Mouse (Mus musculus) ES-E14 (cell line): Measurements from ENCODE around the gene Wsb1. TPM values are rescaled to one million over a fixed set of nuclear protein-coding genes. Genes with fewer than 3 reads are reported as not detected.

Experiments
- DNase-seq: peaks from one replicate; pipeline ENCODE4 v3.0.0-alpha.2; 2013; ENCODE audit warnings: low read depth, low spot score
- H3K27ac ChIP-seq: 2 replicates; pipeline ENCODE4 v1.5.1; 2012; ENCODE audit warnings: low read depth, mild to moderate bottlenecking, low read length, moderate library complexity, mixed read lengths; ENCODE audit not compliant: poor library complexity, insufficient read depth, severe bottlenecking
- H3K36me3 ChIP-seq: 2 replicates; pipeline ENCODE4 v1.6.1; 2012; ENCODE audit warnings: mild to moderate bottlenecking, low read length, moderate library complexity, mixed read lengths; ENCODE audit not compliant: control insufficient read depth, poor library complexity, insufficient read depth, severe bottlenecking
- H3K4me1 ChIP-seq, 2 experiments: fragments of 150-350 bp in 1 of 2; sonication (generic) in 1 of 2; 2 replicates each; pipeline ENCODE4 v1.6.1; 2012; ENCODE audit warnings: low read length in 2 of 2, mild to moderate bottlenecking in 1 of 2, mixed read lengths in 1 of 2; ENCODE audit not compliant: control insufficient read depth in 2 of 2, insufficient read depth in 2 of 2, poor library complexity in 1 of 2
- H3K4me3 ChIP-seq, 2 experiments: fragments of 150-350 bp in 1 of 2; sonication (generic) in 1 of 2; 2 replicates each; pipeline ENCODE4 v1.5.1; 2012; ENCODE audit warnings: low read length in 2 of 2, low read depth in 1 of 2, mild to moderate bottlenecking in 1 of 2, mixed read lengths in 1 of 2; ENCODE audit not compliant: insufficient read depth in 1 of 2, poor library complexity in 1 of 2, severe bottlenecking in 1 of 2
- H3K9ac ChIP-seq: 2 replicates; pipeline ENCODE4 v1.6.1; 2012; ENCODE audit warnings: low read depth, mild to moderate bottlenecking, low read length, mixed read lengths; ENCODE audit not compliant: poor library complexity, insufficient read depth, severe bottlenecking
- H3K9me3 ChIP-seq: fragments of 150-350 bp; sonication (generic); 2 replicates; pipeline ENCODE4 v1.6.1; 2012; ENCODE audit warnings: low read depth, mild to moderate bottlenecking, low read length; ENCODE audit not compliant: control insufficient read depth, insufficient read depth
- CHD2 ChIP-seq: IDR thresholded peaks from 2 replicates; pipeline ENCODE4 v1.6.1; 2014; ENCODE audit warnings: mild to moderate bottlenecking, low read depth, low read length, inconsistent platforms
- HCFC1 ChIP-seq: IDR thresholded peaks from 2 replicates; pipeline ENCODE4 v1.6.1; 2012; ENCODE audit warnings: low read length, inconsistent platforms, borderline replicate concordance; ENCODE audit not compliant: insufficient read depth
- MAFK ChIP-seq: IDR thresholded peaks from 2 replicates; pipeline ENCODE4 v1.6.1; 2014; ENCODE audit warnings: mild to moderate bottlenecking, low read depth, low read length, inconsistent platforms; ENCODE audit not compliant: insufficient read depth
- ZC3H11A ChIP-seq: IDR thresholded peaks from 2 replicates; pipeline ENCODE4 v1.6.1; 2012; ENCODE audit warnings: low read depth, mild to moderate bottlenecking, inconsistent platforms, low read length, borderline replicate concordance
- ZNF384 ChIP-seq: IDR thresholded peaks from 2 replicates; pipeline ENCODE4 v1.6.1; 2012; ENCODE audit warnings: low read depth, low read length, inconsistent platforms
- in situ Hi-C, 2 experiments: fragments of 600-800 bp; cut with MboI; formaldehyde crosslinking; loops; one replicate each; pipeline ENCODE4 v1.15.1; 2025; ENCODE audit warnings: low sequenced_read_pairs in 2 of 2, inconsistent platforms in 1 of 2; ENCODE audit not compliant: unreplicated experiment in 2 of 2
- total RNA-seq: library from RNA; depleted of rRNA; stranded (reverse); fragments of 300-350 nt; gene quantifications from 2 replicates; pipeline ENCODE4 v1.2.3, GENCODE M21; 2012

Gene Wsb1
- total RNA-seq, 1 experiment, result 75.5 TPM

DNA sequence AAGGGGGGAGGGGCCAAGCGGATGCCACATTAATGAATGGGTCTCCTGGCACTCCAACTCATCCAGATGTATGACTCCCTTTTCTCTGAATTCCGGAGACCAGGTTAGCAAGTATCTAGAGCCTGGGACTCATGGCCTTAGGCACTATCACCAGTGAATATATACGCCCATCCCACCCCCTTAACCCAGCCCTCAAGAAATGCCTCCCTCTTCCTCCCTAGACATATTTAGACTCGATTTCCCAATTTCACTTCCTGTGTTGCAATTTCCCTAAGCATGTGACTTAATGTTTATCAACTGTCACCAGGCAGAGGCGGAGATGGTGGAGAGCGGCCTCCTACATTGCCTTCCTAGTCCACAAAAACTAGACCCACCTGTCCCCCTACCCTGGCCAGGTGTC, 33.0 kb upstream of the Wsb1 start:
- Histone ChIP-seq H3K36me3 (no peaks in the 10 kb centered on the region), H3K9ac (no peak overlapping the region), H3K27ac (no peak overlapping the region), H3K9me3 (no peaks in the 10 kb centered on the region), H3K4me3 (no peak overlapping the region), H3K4me1 (peaks cover 0 to 11% of the 10 kb centered on the region in 2 experiments; a peak in 2 of 4 replicates)
- no peak for DNase-seq
- in situ Hi-C loops, result no loop called here
- TF ChIP-seq ZNF384 (no peak), MAFK (no peak), CHD2 (no peak), HCFC1 (no peak), ZC3H11A (no peak)

GRCm38 (mm10) chr11:79286305-79286799, 31.9 kb upstream of the Wsb1 start:
- in situ Hi-C loops, result no loop called here
- no peak for DNase-seq
- Histone ChIP-seq H3K9ac (no peak overlapping the region), H3K4me3 (no peak overlapping the region), H3K36me3 (no peaks in the 10 kb centered on the region), H3K27ac (no peak overlapping the region), H3K9me3 (no peaks in the 10 kb centered on the region), H3K4me1 (peaks cover 0 to 7% of the 10 kb centered on the region in 2 experiments; a peak in 2 of 4 replicates)
- TF ChIP-seq ZNF384, result no peak
- no peak for TF ChIP-seq ZC3H11A
- no peak for TF ChIP-seq MAFK
- TF ChIP-seq CHD2, result no peak
- TF ChIP-seq HCFC1, result no peak

GRCm38 (mm10) chr11:79283350-79284030, 29.0 kb upstream of the Wsb1 start:
- Histone ChIP-seq H3K4me3 (no peak overlapping the region), H3K27ac (no peak overlapping the region), H3K9me3 (no peaks in the 10 kb centered on the region), H3K9ac (no peak overlapping the region), H3K36me3 (no peaks in the 10 kb centered on the region), H3K4me1 (peaks cover 0 to 3% of the 10 kb centered on the region in 2 experiments; a peak in 2 of 4 replicates)
- no peak for TF ChIP-seq CHD2
- TF ChIP-seq HCFC1, result no peak
- TF ChIP-seq MAFK, result no peak
- no peak for TF ChIP-seq ZC3H11A
- in situ Hi-C loops, result no loop called here
- no peak for DNase-seq

GRCm38 (mm10) chr11:79281396-79281795, 26.9 kb upstream of the Wsb1 start:
- TF ChIP-seq MAFK (no peak), ZNF384 (no peak), HCFC1 (no peak), ZC3H11A (no peak)
- in situ Hi-C loops, result no loop called here

More at GRCm38 (mm10) chr11:79281396-79281795, 26.9 kb upstream of the Wsb1 start:
- Histone ChIP-seq H3K4me1 (peaks cover 0 to 3% of the 10 kb centered on the region in 2 experiments; a peak in 1 of 4 replicates), H3K9me3 (no peaks in the 10 kb centered on the region), H3K36me3 (no peaks in the 10 kb centered on the region), H3K27ac (no peak overlapping the region), H3K9ac (no peak overlapping the region), H3K4me3 (no peak overlapping the region)
- no peak for DNase-seq
